Mouse (Mus musculus): ENCODE measurements around the gene Nit1.

Nit1 gene

GRCm38 (mm10) chr1:171345225-171346094 lies at the start of gene Nit1, which contains the start of gene Pfdn2:
Nit1 (minus strand) TSS chr1:171345646.
Pfdn2 (plus strand) TSS chr1:171345670.
- peak; percentile 90 to 92 for DNase-seq (ENCODE audit: low spot score in 2 of 2)

- no peak for DNase-seq (ENCODE audit: low spot score in 2 of 2)
These were observed 44.7 kb upstream of the Nit1 start for GRCm38 (mm10) chr1:171390101-171390500.

DNA sequence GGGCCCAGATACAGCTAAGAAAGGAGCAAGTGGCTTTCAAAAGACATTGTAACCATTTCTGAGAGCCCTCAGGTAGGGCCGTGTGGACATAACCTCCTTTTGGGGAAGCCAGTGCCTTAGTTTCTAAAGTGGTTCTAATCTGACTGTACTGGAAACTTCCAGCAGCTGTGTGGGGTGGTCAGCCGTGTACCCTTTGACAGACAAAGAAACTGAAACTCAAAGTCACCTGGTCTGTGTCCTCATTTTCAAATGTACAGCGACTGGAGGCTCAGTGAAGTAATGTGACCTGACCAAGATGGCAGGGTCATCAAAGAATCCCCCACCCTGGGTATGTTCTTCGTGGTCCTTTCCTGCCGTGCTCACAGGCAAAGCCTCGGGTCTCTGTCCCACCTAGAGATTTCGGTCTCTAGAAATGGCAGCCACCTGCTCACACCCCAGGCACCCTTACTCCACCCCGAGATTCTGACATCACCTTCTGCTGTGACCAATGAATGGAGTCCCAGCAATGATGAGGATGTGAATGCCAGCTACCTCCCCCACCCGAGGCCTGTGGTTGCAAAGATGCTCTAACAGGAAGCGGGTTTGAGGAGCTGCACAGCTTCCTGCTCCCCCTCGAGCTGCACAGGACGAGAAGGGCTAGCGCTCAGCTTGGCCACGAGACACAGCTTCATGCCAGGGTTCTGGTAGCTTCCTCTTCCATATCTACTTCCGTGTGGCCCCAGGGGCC lies 43.1 kb upstream of the Nit1 start, which contains the start of gene Arhgap30:
Arhgap30 (plus strand) TSS at position 579 of the 727 bp plus-strand sequence.
- no peak for DNase-seq (ENCODE audit: low spot score in 2 of 2)

- no peak for DNase-seq (ENCODE audit: low spot score in 2 of 2)
These were observed 41.7 kb upstream of the Nit1 start for GRCm38 (mm10) chr1:171387099-171387498.

DNA sequence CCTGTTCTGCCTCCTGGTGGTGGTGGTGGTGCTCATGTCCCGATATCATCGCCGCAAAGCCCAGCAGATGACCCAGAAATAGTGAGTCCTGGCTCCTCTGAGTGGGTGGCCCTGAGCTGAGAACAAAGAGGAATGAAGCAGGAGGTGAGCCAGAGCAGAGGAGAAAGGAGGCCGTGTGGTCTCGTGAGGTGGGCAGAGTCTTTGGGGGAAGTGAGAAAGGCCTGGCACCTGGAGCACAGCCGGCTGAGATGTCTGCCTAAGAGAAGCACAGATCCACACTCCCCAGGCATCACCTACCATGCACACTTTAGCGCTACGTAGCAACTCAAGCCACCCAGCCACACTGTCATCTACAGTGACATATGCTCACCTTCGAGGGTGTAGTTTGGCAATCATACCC lies 39.7 kb upstream of the Nit1 start:
- no peak for DNase-seq (ENCODE audit: low spot score in 2 of 2)

GRCm38 (mm10) chr1:171384361-171384760 lies 38.9 kb upstream of the Nit1 start:
- DNase-seq (ENCODE audit: low spot score in 2 of 2), result no peak

DNA sequence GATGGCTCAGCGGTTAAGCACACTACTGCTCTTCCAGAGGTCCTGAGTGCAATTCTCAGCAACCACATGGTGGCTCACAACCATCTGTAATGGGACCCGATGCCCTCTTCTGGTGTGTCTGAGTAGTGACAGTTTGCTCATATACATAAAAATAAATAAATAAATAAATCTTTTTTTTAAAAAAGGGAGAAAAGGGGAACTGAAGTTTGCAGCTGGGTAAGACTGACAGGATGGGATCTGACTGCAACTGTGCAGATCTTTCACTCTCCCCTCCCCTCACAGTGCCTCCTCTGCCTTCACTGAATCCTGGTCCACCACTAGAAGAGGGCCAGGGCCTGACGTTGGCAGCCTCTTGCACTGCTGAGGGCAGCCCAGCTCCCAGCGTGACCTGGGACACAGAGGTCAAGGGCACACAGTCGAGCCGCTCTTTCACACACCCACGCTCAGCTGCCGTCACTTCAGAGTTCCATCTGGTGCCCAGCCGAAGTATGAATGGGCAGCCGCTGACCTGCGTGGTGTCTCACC lies 36.7 kb upstream of the Nit1 start:
- no peak for DNase-seq (ENCODE audit: low spot score in 2 of 2)

DNA sequence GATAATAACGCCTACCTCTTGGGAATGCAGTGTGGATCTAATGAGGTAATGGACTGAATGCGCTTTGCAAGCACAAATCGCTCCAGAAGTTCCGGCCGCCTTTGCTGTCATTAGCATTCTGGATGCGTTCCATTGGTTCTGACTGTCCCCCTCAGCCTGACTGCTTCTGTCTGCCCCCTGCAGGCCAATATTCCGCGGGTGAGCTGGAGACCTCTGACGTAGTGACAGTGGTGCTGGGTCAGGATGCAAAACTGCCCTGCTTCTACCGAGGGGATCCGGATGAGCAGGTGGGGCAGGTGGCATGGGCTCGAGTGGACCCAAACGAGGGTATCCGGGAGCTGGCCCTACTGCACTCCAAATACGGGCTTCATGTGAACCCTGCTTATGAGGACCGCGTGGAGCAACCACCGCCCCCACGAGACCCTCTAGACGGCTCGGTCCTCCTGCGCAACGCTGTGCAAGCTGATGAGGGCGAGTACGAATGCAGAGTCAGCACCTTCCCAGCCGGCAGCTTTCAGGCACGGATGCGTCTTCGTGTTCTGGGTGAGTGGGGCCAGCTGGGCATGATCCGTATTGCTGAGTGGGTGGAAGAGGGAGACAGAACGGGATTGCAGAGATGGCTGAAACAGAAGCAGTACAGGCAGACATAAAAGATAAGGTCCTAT lies 34.6 kb upstream of the Nit1 start:
- peak; percentile 72 to 78 for DNase-seq (ENCODE audit: low spot score in 2 of 2)

DNA sequence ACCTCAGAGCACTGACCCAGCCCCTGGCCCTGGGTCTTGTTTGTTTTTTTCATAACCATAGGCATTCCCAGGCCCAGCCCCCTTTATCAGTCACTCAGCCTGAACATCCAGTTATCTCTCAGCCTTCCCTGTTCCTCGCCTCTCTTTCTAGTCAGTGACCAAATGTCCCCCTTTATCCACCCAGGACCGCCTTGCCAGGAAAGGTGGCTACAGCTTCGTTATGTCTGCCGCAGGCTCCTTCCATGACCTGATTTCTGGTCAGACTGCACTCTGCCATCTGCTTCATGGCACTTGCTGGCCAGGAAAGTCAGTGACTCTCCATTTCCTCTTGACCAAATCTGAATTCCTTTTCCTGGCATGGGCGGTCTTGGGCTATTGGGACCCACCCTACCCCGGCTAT lies 32.9 kb upstream of the Nit1 start:
- DNase-seq (ENCODE audit: low spot score in 2 of 2), result no peak

DNA sequence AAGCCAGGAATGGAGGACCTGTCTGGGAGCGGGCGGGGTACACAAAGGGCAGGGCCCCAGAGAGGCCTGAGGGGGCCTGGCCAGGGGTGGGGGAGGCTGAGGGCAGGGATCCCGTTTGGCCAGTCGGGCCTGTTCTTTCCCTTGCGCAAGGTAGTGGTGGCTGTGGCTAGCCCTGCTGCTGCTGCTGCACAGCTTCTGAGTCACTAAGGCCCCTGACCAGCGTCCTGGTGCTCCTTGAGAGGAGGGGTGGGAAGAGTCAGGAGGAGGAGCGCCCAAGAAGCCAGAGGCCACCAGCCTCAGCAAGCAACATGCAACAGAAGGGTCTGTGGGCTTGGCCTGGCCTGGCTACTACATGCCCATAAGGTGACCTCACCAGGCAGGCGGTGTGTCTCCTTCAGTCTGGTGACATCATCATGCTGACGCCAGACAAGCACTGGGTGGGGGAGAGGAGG lies 30.2 kb upstream of the Nit1 start:
- no peak for DNase-seq (ENCODE audit: low spot score in 2 of 2)

DNA sequence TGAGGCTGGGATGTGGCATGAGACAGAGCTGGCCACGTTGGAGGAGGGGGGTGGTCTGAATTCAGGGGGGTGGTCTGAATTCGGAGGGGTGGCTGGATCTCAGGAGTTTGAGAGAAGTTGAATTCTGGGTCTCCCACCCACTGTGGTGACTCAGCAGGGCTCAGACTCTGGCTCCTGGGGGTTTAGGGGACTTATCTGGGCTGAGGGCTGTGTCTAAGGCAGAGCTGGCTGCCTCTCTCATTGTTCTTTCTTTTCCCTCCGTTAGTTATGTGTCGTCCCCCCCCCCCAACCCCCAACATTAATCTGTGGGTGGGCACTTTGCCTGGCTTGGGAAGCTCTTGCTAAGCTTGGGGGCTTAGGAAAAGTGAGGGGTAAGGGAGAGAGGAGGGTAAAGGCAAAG lies 28.5 kb upstream of the Nit1 start:
- DNase-seq (ENCODE audit: low spot score in 2 of 2), result no peak

DNA sequence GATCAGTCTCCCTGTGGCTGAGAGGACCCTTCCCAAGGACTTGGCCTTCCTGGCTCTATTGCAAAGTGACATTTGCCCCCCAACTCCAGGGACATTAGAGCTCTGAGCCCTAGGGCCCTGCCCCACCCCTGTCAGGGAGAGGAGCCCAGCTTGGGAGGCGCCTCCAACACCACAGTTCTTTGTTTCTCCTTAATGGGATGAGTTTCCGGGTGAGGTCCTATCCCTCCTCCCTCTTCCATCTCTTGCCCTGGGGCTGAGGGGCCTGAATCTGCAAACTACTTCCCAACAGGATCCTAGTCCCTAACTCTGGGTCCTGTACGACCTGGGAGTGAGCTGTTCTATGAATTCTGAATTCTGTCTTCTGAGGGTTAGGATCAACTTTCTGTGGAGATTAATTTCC lies 27.4 kb upstream of the Nit1 start:
- no peak for DNase-seq (ENCODE audit: low spot score in 2 of 2)

DNA sequence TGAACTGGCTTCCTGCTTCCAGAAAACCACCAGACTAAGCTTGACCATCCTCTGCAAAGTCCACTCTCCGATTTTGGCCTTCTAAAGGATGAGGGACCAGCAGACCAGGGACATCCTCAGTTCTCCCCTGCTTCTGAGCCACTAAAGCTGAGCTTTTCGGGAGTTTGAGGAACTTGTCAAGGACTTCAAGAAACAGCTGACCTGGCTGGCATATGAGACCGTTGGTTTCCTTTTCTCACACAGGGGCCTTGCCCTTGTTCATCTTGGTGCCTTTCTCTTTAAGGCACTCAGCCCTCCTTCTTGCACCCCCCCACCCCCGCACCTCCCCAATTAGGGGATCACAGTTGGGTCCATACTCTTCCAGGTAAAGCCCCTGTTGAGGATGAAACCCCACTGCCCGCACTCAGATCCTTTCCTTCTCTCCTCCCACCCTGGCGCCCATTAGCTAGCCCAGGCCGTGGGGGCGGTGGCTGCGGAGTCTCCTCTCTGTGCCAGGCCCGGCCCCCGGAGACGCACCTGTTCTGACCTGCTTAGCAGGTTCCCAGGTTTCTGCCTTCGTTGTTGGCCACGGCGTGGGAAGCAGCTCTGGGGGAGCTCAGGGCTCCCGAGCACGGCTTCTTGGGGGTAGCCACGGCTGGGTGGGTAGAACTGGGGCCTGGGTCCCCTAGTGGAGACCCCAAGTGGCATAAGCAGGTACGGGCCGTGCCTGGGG lies 24.6 kb upstream of the Nit1 start, which contains the start of gene Nectin4:
Nectin4 (plus strand) TSS at position 255 of the 712 bp plus-strand sequence.
- DNase-seq (ENCODE audit: low spot score in 2 of 2), result no peak

DNA sequence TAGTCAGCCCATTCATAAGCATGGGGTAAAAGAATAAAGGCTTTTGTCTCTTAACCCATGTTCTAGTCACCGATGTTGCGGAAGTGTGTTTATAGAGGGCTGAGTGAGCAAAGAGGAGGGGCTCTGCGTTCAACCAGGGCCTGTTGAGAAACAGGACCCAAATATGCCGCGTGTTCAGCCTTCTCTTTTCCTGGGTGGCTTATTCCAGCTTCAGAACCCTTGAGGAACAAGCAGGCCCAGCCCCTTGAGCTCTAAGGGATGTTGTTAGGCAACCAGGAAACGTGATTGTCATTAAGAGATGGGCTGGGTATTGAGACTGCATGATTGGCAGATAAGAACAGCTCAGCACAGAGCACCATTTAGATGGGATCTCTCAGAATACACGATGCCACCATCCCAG lies 20.5 kb upstream of the Nit1 start:
- no peak for DNase-seq (ENCODE audit: low spot score in 2 of 2)

DNA sequence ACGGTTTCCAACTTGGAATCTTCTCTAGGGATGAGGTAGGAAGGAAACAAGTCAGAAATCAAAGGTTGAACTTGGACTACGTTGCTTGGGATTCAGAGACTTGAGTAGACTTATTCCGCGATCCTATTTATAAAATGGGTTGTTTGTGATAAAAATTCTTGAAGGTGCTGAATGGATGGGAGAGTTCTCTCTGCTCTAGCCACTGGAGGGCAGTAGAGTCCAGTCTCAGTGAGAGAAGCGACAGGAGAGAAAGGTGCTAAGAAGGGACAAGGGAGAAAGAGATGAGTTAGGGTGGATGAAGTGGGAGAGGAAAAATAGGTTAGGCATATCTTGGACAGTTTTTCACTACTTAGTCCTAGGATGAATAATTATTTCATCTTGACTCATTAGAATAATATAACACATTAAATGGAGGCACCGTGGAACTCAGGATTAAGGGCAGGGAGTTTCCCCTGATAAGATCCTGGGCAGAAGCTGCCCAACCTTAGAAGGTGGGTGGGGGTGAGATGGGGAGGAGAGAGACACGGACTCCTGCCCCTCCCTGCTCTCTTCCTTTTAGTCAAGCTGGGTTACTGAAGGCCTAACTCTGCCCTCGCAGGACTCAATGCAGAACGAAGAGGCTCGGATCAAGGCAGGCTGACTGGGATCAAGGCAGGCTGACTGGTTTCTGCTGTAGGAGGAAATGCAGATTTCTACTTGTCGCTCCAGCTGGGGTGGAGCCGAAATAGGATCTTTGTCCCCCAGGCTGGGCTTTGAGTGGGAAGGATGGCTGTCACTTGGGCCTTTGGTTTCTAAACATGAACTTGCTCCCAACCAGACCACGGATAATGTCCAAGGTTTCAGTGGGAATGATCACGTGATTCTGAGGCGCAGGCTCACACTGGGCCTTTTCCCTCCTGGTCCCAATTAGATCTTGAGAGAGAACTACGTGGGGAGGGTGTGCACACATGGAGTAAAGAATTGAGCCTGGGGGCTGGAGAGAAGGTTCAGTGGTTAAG lies 16.0 kb upstream of the Nit1 start:
- DNase-seq (ENCODE audit: low spot score in 2 of 2), result peak; percentile 73 to 82

GRCm38 (mm10) chr1:171360656-171361055 lies 15.2 kb upstream of the Nit1 start, which contains the start of gene Klhdc9:
Klhdc9 (minus strand) TSS chr1:171360798.
- DNase-seq (ENCODE audit: low spot score in 2 of 2), result peak; percentile 86 to 90

DNA sequence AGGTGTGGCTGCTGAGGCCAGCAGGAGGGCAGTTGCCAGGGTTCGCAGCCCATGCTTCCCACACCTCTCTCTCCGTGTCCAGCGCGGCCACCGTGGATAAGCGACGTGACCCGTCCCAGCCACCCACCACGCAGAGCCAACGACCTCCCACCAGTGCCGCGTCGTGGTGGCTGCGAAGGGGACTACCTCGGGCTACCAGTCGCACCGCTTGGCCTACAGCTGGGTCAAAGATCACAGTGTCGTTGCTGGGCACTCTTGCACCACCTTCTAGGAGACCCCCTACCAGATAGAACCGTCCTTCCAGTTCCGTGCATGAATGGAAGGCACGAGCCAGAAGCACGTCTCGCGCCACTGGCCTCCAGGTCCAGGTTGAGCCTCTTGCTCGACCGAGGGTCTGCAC lies 14.8 kb upstream of the Nit1 start:
- DNase-seq (ENCODE audit: low spot score in 2 of 2), result peak in 1 of 2 experiments; percentile 37

DNA sequence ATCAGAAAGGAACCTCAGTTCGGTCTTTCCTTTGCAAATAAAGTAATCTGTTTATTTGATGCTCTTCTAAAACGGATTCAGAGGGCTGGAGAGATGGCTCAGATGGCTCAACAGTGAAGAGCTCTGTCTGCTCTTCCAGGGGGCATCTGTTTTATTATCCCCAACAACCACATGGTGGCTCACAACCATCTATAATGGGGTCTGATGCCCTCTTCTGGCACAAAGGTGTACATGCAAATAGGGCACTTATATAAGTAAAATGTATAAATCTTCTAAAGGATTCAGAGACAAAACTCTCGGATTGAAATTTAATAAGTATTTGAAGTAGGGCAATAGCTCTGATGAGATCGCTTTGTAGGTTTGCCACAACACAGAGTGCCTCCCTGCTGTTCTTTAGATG lies 13.0 kb upstream of the Nit1 start:
- peak in 1 of 2 experiments; percentile 34 for DNase-seq (ENCODE audit: low spot score in 2 of 2)

GRCm38 (mm10) chr1:171356814-171357213 lies 11.4 kb upstream of the Nit1 start:
- DNase-seq (ENCODE audit: low spot score in 2 of 2), result no peak

- no peak for DNase-seq (ENCODE audit: low spot score in 2 of 2)
These were observed 10.4 kb upstream of the Nit1 start for GRCm38 (mm10) chr1:171355812-171356340.

Measured in right cerebral cortex, adult 2 months (tissue).